Mouse (Mus musculus) kidney, embryonic 16.5 days (tissue): ENCODE results near the gene Slc7a3. TPM values are rescaled to one million over a fixed set of nuclear protein-coding genes. Genes with fewer than 3 reads are reported as not detected.

Source experiments
- ATAC-seq: fragments of 200-750 bp; cut with Nextera tagmentation; 2 replicates; pipeline ENCODE4 v1.8.0; 2017; ENCODE audit warnings: moderate TSS enrichment; ENCODE audit not compliant: low FRiP score, low TSS enrichment
- H3K27ac ChIP-seq: fragments of 300-500 bp; sonication (generic); 2 replicates; pipeline ENCODE4 v1.5.1; 2014; ENCODE audit warnings: low read length
- H3K27me3 ChIP-seq: fragments of 300-500 bp; sonication (generic); 2 replicates; pipeline ENCODE4 v1.6.1; 2014; ENCODE audit warnings: low read length, control low read depth, mixed read lengths; ENCODE audit not compliant: insufficient read depth
- H3K36me3 ChIP-seq: fragments of 300-500 bp; sonication (generic); 2 replicates; pipeline ENCODE4 v1.6.1; 2014; ENCODE audit warnings: low read length, control low read depth, mixed read lengths; ENCODE audit not compliant: insufficient read depth
- H3K4me1 ChIP-seq: fragments of 300-500 bp; sonication (generic); 2 replicates; pipeline ENCODE4 v1.6.1; 2014; ENCODE audit warnings: low read length, control low read depth, mixed read lengths; ENCODE audit not compliant: insufficient read depth
- H3K4me2 ChIP-seq: fragments of 300-500 bp; sonication (generic); replicated peaks from 2 replicates; pipeline ENCODE4 v1.6.1; 2014; ENCODE audit warnings: low read depth, low read length
- H3K4me3 ChIP-seq: fragments of 300-500 bp; sonication (generic); 2 replicates; pipeline ENCODE4 v1.5.1; 2014; ENCODE audit warnings: mild to moderate bottlenecking, low read length
- H3K9ac ChIP-seq: fragments of 300-500 bp; sonication (generic); replicated peaks from 2 replicates; pipeline ENCODE4 v1.6.1; 2014; ENCODE audit warnings: low read length
- H3K9me3 ChIP-seq: fragments of 300-500 bp; sonication (generic); 2 replicates; pipeline ENCODE4 v1.6.1; 2016; ENCODE audit warnings: low read length, control low read depth
- WGBS: fragments of 180-500 bp; shearing (Covaris S2); extraction: QIAGEN DNeasy Blood & Tissue Kit; methylation state at CpG from one replicate; pipeline ENCODE4 v1.1.7; 2014; 5-methylcytosine and 5-hydroxymethylcytosine counted together
- polyA plus RNA-seq: library from polyadenylated mRNA; unstranded; fragments of >200 nt; fragmentation: Nextera tagmentation; extraction: Ambion mirVana; gene quantifications from 2 replicates; pipeline ENCODE4 v1.2.1, GENCODE M21; 2015

Gene Slc7a3
- polyA plus RNA-seq, 1 experiment from 2014 or later = 2.6 TPM

DNA sequence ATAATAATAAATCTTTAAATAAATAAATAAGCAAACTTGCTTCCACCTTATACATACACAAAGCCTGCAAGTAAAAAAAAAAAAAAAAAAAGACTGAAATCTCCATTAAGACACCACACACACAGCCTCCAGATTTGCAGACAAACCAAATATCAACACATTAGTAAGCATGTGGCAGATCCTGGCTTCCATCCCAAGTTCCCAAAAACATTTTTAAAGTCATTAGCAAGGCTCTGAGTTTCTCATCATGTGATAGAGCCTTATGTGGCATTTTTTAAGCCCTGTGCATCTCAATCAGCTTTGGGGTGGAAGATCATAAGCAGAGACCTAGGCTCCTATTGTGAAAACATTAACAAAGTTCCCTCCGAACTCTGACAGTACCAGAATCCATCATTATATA lies 20.6 kb downstream of the Slc7a3 start:
- Histone ChIP-seq H3K27me3 (no peaks in the 10 kb centered on the region; the same call in 1 of the 2 replicates), H3K9me3 (no peaks in the 10 kb centered on the region), H3K4me2 (no peak overlapping the region), H3K27ac (no peak overlapping the region), H3K4me3 (no peak overlapping the region), H3K4me1 (no peaks in the 10 kb centered on the region), H3K9ac (no peak overlapping the region), H3K36me3 (no peaks in the 10 kb centered on the region)
- 58% methylated on average over 1 of the region's 1 CpGs for WGBS
- no peak for ATAC-seq

GRCm38 (mm10) chrX:101063503-101063902 lies 22.3 kb downstream of the Slc7a3 start:
- WGBS = 72% methylated on average over 2 of the region's 2 CpGs

GRCm38 (mm10) chrX:101059541-101059940 lies 26.3 kb downstream of the Slc7a3 start, which contains the start of gene Tex11:
Gene Tex11, minus strand, starts transcription at chrX:101059667.
- H3K27ac ChIP-seq = no peak within 1 kb of the TSS
- H3K4me3 ChIP-seq = no peak within 1 kb of the TSS
- 88% methylated on average over 31 of the region's 31 CpGs for WGBS
- H3K27me3 ChIP-seq = no peaks in the 10 kb centered on the region; the same call in 1 of the 2 replicates
- H3K9ac ChIP-seq = no peak within 1 kb of the TSS
- no peak for ATAC-seq
- peaks cover 5% of the 10 kb centered on the region; the same call in 1 of the 2 replicates for H3K9me3 ChIP-seq
- H3K36me3 ChIP-seq = no peaks in the 10 kb centered on the region
- H3K4me2 ChIP-seq = no peak within 1 kb of the TSS
- no peaks in the 10 kb centered on the region for H3K4me1 ChIP-seq

More at GRCm38 (mm10) chrX:101063503-101063902, 22.3 kb downstream of the Slc7a3 start:
- Histone ChIP-seq H3K4me3 (no peak overlapping the region), H3K27me3 (no peaks in the 10 kb centered on the region; the same call in 1 of the 2 replicates), H3K36me3 (no peaks in the 10 kb centered on the region), H3K4me2 (no peak overlapping the region), H3K9me3 (peaks cover 5% of the 10 kb centered on the region; the same call in 1 of the 2 replicates), H3K4me1 (no peaks in the 10 kb centered on the region), H3K27ac (no peak overlapping the region), H3K9ac (no peak overlapping the region)
- ATAC-seq = no peak

Other genes with a start within 250 kb of the Slc7a3 start
- gene Tex11, start 26.4 kb downstream of the Slc7a3 start, polyA plus RNA-seq = not detected in 2 replicates
- gene Snx12, start 136.5 kb upstream of the Slc7a3 start, polyA plus RNA-seq = 53.7 and 55.4 TPM in 2 replicates
- 3.3 and 3.9 TPM in 2 replicates for gene Foxo4, start 168.5 kb upstream of the Slc7a3 start, polyA plus RNA-seq
- not detected in 2 replicates for gene Gm614, start 178.0 kb upstream of the Slc7a3 start, polyA plus RNA-seq
- gene Il2rg, start 182.2 kb upstream of the Slc7a3 start, polyA plus RNA-seq = 26.0 and 26.5 TPM in 2 replicates
- gene Gm20489, start 183.0 kb upstream of the Slc7a3 start, polyA plus RNA-seq = not detected in 2 replicates
- 40.8 and 42.3 TPM in 2 replicates for gene Med12, start 188.0 kb upstream of the Slc7a3 start, polyA plus RNA-seq
- 6.8 and 7.5 TPM in 2 replicates for gene Nlgn3, start 213.1 kb upstream of the Slc7a3 start, polyA plus RNA-seq